Mouse (Mus musculus): ENCODE data around the gene Npdc1. TPM values are rescaled to one million over a fixed set of nuclear protein-coding genes. Genes with fewer than 3 reads are reported as not detected.
"Not testable (repeated sequence)": the region's sequence is repeated elsewhere in the genome, so short reads cannot be mapped to it uniquely, and the experiment has no call there.

Npdc1 gene
- polyA plus RNA-seq, 1 experiment from 2014 or later: 2.5 TPM

GRCm38 (mm10) chr2:25403994-25404393, 4.8 kb downstream of the Npdc1 start:
- no peaks in the 10 kb centered on the region for H3K79me2 ChIP-seq (ENCODE audit: inconsistent target)
- H3K27ac ChIP-seq: no peak overlapping the region
- H3K36me3 ChIP-seq (ENCODE audit: inconsistent target): no peaks in the 10 kb centered on the region
- no peak overlapping the region for H3K4me3 ChIP-seq (ENCODE audit: inconsistent target)
- 76% methylated on average over 4 of the region's 4 CpGs for WGBS (ENCODE audit: missing documents)

GRCm38 (mm10) chr2:25408908-25409307, 9.8 kb downstream of the Npdc1 start:
- H3K4me3 ChIP-seq (ENCODE audit: inconsistent target): no peak overlapping the region
- H3K36me3 ChIP-seq (ENCODE audit: inconsistent target): no peaks in the 10 kb centered on the region
- no peaks in the 10 kb centered on the region for H3K79me2 ChIP-seq (ENCODE audit: inconsistent target)
- H3K27ac ChIP-seq: no peak overlapping the region
- 89% methylated on average over 7 of the region's 10 CpGs for WGBS (ENCODE audit: missing documents)

DNA sequence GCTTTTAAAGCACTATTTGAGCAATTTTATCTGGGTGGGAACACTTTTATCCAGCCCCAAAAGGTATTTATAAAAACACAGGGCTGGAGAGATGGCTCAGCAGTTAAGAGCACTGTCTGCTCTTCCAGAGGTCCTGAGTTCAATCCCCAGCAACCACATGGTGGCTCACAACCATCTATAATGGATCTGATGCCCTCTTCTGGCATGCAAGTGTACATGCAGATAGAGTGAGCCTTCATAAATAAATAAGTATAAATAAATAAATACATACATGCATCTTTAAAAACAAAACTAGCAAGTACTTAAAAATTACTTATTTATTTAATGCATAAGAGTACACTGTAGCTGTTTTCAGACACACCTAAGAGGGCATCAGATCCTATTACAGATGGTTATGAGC, 14.3 kb downstream of the Npdc1 start:
- not testable (repeated sequence) for H3K36me3 ChIP-seq (ENCODE audit: inconsistent target); H3K4me3 ChIP-seq (ENCODE audit: inconsistent target); H3K79me2 ChIP-seq (ENCODE audit: inconsistent target); H3K27ac ChIP-seq

DNA sequence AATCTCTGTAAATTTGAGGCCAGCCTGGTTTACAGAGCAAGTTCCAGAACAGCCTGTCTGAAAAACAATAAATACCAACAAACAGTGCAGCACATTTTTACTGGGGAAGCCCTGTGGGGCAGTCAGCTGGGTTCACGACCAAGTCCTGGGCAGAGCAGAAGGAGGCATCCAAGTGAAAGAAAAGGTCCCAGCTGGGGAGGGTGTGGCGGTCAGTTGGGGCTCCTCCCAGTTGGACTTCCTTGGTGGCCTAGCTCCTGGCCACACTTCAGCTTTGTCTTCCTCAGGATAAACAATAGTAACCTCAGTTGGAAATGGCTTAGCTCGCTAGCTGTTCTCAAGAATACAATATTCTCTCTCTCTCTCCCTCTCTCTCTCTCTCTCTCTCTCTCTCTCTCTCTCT, 18.3 kb downstream of the Npdc1 start:
- H3K27ac ChIP-seq: no peak overlapping the region
- 58% methylated on average over 3 of the region's 3 CpGs for WGBS (ENCODE audit: missing documents)
- no peaks in the 10 kb centered on the region for H3K79me2 ChIP-seq (ENCODE audit: inconsistent target)
- H3K4me3 ChIP-seq (ENCODE audit: inconsistent target): no peak overlapping the region
- no peaks in the 10 kb centered on the region for H3K36me3 ChIP-seq (ENCODE audit: inconsistent target)

GRCm38 (mm10) chr2:25421896-25422295, 22.7 kb downstream of the Npdc1 start:
- peak overlapping the region; percentile 83; the same call in 1 of the 2 replicates for H3K27ac ChIP-seq
- H3K4me3 ChIP-seq (ENCODE audit: inconsistent target): no peak overlapping the region
- WGBS (ENCODE audit: missing documents): 33% methylated on average over 3 of the region's 3 CpGs
- no peaks in the 10 kb centered on the region for H3K36me3 ChIP-seq (ENCODE audit: inconsistent target)
- no peaks in the 10 kb centered on the region; the same call in 1 of the 2 replicates for H3K79me2 ChIP-seq (ENCODE audit: inconsistent target)

- no peaks in the 10 kb centered on the region; the same call in 1 of the 2 replicates for H3K79me2 ChIP-seq (ENCODE audit: inconsistent target)
- H3K27ac ChIP-seq: peak within 1 kb of the TSS; percentile 83
- no peak within 1 kb of the TSS for H3K4me3 ChIP-seq (ENCODE audit: inconsistent target)
- no peaks in the 10 kb centered on the region for H3K36me3 ChIP-seq (ENCODE audit: inconsistent target)
- under 1% methylated on average over 17 of the region's 17 CpGs for WGBS (ENCODE audit: missing documents)
Measured at GRCm38 (mm10) chr2:25422587-25423410, 23.6 kb downstream of the Npdc1 start, which contains the start of gene Fut7. Gene Fut7, plus strand, starts transcription at chr2:25423267.

DNA sequence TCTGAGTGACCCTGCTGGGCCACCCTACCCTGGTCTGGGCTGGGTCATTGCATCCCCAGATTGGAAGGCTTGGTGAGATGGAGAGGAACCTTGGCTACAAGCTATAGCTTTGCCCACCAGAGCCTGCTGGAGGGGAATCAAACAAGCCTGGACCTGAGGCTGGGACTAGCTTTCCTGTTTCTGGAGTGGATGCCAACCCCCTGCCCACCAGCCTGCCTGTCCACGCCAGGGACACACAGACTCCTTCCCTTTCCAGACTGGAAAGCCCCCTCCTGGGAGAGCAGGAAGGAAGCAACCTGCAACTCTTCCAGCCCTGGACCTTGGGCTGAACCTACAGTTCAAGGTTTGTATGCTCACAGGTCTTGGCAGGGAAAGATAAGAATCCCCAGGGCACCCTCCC, 24.5 kb downstream of the Npdc1 start:
- 44% methylated on average over 1 of the region's 1 CpGs for WGBS (ENCODE audit: missing documents)
- H3K27ac ChIP-seq: peak overlapping the region; percentile 83
- H3K4me3 ChIP-seq (ENCODE audit: inconsistent target): no peak overlapping the region
- H3K36me3 ChIP-seq (ENCODE audit: inconsistent target): no peaks in the 10 kb centered on the region
- H3K79me2 ChIP-seq (ENCODE audit: inconsistent target): no peaks in the 10 kb centered on the region; the same call in 1 of the 2 replicates

GRCm38 (mm10) chr2:25425481-25425880, 26.3 kb downstream of the Npdc1 start:
- 79% methylated on average over 26 of the region's 27 CpGs for WGBS (ENCODE audit: missing documents)
- no peaks in the 10 kb centered on the region; the same call in 1 of the 2 replicates for H3K79me2 ChIP-seq (ENCODE audit: inconsistent target)

GRCm38 (mm10) chr2:25426721-25427191, 27.6 kb downstream of the Npdc1 start:
- 10% methylated on average over 5 of the region's 5 CpGs for WGBS (ENCODE audit: missing documents)
- Histone ChIP-seq H3K36me3 (ENCODE audit: inconsistent target) (no peaks in the 10 kb centered on the region), H3K4me3 (ENCODE audit: inconsistent target) (no peak overlapping the region), H3K27ac (peak overlapping the region; percentile 19), H3K79me2 (ENCODE audit: inconsistent target) (no peaks in the 10 kb centered on the region; the same call in 1 of the 2 replicates)

More at GRCm38 (mm10) chr2:25425481-25425880, 26.3 kb downstream of the Npdc1 start:
- no peaks in the 10 kb centered on the region for H3K36me3 ChIP-seq (ENCODE audit: inconsistent target)
- H3K4me3 ChIP-seq (ENCODE audit: inconsistent target): no peak overlapping the region
- no peak overlapping the region for H3K27ac ChIP-seq

DNA sequence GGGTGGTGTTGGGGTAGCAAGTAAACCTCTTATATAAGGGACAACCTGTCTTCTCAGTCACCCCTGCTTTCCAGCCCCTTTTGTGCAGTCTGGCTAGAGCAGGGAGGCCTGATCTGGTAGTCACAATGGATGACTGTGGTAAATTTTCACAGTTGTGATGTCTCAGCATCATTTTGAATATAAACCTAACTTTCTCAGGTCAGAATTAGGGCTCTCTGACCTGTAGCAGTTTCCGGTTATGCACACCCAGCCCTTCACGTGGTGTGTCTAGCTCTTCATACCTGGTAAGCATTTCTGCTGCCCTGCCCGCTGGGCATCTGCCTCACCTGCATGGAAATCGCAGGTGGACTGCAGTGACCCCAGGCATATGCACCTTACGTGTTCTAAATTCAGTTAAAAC, 28.1 kb downstream of the Npdc1 start:
- Histone ChIP-seq H3K36me3 (ENCODE audit: inconsistent target) (no peaks in the 10 kb centered on the region), H3K27ac (no peak overlapping the region), H3K79me2 (ENCODE audit: inconsistent target) (no peaks in the 10 kb centered on the region; the same call in 1 of the 2 replicates), H3K4me3 (ENCODE audit: inconsistent target) (no peak overlapping the region)
- WGBS (ENCODE audit: missing documents): 94% methylated on average over 5 of the region's 5 CpGs

GRCm38 (mm10) chr2:25428442-25429236, 29.5 kb downstream of the Npdc1 start, which contains the start of gene Abca2:
Gene Abca2, plus strand, starts transcription at chr2:25428703.
- no peaks in the 10 kb centered on the region; the same call in 1 of the 2 replicates for H3K79me2 ChIP-seq (ENCODE audit: inconsistent target)
- H3K36me3 ChIP-seq (ENCODE audit: inconsistent target): no peaks in the 10 kb centered on the region
- no peak within 1 kb of the TSS for H3K27ac ChIP-seq
- WGBS (ENCODE audit: missing documents): under 1% methylated on average over 79 of the region's 89 CpGs
- peak within 1 kb of the TSS; percentile 16; the same call in 1 of the 2 replicates for H3K4me3 ChIP-seq (ENCODE audit: inconsistent target)

DNA sequence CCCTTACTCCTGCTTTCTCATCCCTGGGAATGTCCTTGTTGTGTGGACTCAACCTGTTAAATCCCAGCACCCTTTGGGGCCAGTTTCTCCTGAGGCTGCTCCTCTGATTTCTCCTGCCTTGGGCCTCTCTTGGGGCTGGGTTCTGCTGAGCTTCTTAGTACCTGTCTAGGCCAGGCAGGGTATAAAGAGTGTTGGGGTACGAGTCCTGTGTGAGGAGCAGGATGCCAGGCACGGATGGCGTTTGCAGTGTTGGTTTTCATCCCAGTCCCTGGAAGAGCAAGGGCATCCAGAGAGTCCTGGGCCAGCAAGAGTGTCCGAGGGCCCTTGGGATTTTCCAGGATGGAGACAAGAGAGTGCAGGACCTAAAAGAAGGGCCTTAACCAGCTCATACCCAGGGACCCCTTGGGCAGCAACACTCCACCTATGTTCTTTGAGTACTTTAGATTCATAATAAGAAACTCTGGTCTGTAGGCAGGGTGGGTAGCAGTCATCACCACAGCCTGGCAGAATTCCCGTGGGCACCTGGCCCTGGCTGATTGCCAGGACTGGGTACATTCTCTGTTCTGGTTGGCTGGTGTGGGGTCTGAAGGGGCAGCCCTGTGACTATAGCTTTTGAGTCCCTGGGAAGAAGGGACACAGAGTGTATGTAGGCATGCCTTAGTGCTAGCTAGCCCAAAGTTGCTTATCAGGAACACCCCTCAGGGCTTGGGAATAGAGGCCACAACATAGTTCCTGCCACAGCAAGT, 30.5 kb downstream of the Npdc1 start:
- WGBS (ENCODE audit: missing documents): 79% methylated on average over 5 of the region's 5 CpGs
- Histone ChIP-seq H3K4me3 (ENCODE audit: inconsistent target) (no peak overlapping the region), H3K27ac (no peak overlapping the region), H3K79me2 (ENCODE audit: inconsistent target) (no peaks in the 10 kb centered on the region; the same call in 1 of the 2 replicates), H3K36me3 (ENCODE audit: inconsistent target) (no peaks in the 10 kb centered on the region)

DNA sequence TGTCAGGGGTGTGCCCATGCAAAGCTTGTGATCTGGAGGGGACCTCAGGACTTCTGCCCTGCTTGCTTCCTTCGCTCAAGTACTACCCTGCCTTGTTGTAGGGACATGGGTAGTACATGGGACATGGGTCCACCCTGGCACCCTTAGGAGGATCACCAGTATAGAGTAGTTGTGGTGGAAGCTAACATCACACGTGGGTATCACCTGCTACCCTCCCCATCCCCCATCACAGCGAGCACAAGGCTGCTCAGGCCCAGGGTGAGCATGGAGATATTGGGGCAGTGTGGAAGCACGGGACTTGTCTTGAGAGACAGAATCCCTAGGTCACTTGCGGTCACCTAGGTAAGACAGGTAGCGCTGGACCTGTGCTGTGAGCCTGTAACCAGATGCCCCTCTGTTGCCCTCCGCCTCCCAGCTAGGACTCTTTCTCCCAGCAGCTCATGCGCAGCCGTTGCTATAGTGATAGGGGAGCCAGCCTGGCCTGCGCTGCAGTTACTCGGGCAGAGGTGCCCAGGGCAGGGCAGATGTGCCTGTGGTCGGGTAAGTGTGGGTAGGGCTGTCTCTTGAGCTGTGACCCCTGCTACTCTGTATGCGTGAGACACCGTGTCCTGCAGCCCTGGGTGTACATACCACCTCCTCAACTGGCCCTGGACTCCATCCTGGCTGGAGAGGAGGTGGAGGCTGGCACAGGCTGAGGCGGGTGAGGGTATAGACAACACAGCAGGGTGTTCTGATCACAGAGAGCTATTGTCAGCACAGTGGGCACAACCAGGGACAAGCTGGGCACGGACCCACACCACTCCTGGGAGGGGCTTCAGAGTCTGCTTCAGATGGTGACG, 31.5 kb downstream of the Npdc1 start:
- WGBS (ENCODE audit: missing documents): 92% methylated on average over 17 of the region's 17 CpGs
- Histone ChIP-seq H3K36me3 (ENCODE audit: inconsistent target) (no peaks in the 10 kb centered on the region), H3K79me2 (ENCODE audit: inconsistent target) (no peaks in the 10 kb centered on the region), H3K27ac (no peak overlapping the region), H3K4me3 (ENCODE audit: inconsistent target) (no peak overlapping the region)

Data from macrophage (primary cell).